Mouse (Mus musculus) forebrain, embryonic 16.5 days (tissue): ENCODE measurements at regions not wholly inside any gene's neighbourhood (a gene's known extent, or its start where the extent isn't known, plus 50 kb on each side); places are given as distances from the start of the nearest gene placed in this dataset.

Experiments used
- ATAC-seq: fragments of 200-750 bp; cut with Nextera tagmentation; 2 replicates; pipeline ENCODE4 v1.8.0; 2017; ENCODE audit warnings: mild to moderate bottlenecking, moderate library complexity
- H3K27ac ChIP-seq: fragments of 300-500 bp; sonication (generic); 2 replicates; pipeline ENCODE4 v1.5.1; 2014; ENCODE audit warnings: low read length, control low read depth
- H3K27me3 ChIP-seq: fragments of 300-500 bp; sonication (generic); replicated peaks from 2 replicates; pipeline ENCODE4 v1.6.1; 2014; ENCODE audit warnings: low read length; ENCODE audit not compliant: control insufficient read depth, insufficient read depth
- H3K36me3 ChIP-seq: fragments of 300-500 bp; sonication (generic); 2 replicates; pipeline ENCODE4 v1.6.1; 2014; ENCODE audit not compliant: control insufficient read depth, insufficient read depth
- H3K4me1 ChIP-seq: fragments of 300-500 bp; sonication (generic); replicated peaks from 2 replicates; pipeline ENCODE4 v1.6.1; 2014; ENCODE audit warnings: low read length; ENCODE audit not compliant: control insufficient read depth, insufficient read depth
- H3K4me2 ChIP-seq: fragments of 300-500 bp; sonication (generic); 2 replicates; pipeline ENCODE4 v1.6.1; 2014; ENCODE audit warnings: mild to moderate bottlenecking, low read length, control low read depth
- H3K4me3 ChIP-seq: fragments of 300-500 bp; sonication (generic); replicated peaks from 2 replicates; pipeline ENCODE4 v1.5.1; 2014; ENCODE audit warnings: mild to moderate bottlenecking, low read length, control low read depth
- H3K9ac ChIP-seq: fragments of 300-500 bp; sonication (generic); replicated peaks from 2 replicates; pipeline ENCODE4 v1.6.1; 2014; ENCODE audit warnings: low read depth, low read length, control low read depth
- H3K9me3 ChIP-seq: fragments of 300-500 bp; sonication (generic); 2 replicates; pipeline ENCODE4 v1.6.1; 2016; ENCODE audit warnings: low read length; ENCODE audit not compliant: control insufficient read depth
- WGBS: fragments of 180-500 bp; shearing (Covaris S2); extraction: QIAGEN DNeasy Blood & Tissue Kit; methylation state at CpG from one replicate; pipeline ENCODE4 v1.1.7; 2014; 5-methylcytosine and 5-hydroxymethylcytosine counted together

DNA sequence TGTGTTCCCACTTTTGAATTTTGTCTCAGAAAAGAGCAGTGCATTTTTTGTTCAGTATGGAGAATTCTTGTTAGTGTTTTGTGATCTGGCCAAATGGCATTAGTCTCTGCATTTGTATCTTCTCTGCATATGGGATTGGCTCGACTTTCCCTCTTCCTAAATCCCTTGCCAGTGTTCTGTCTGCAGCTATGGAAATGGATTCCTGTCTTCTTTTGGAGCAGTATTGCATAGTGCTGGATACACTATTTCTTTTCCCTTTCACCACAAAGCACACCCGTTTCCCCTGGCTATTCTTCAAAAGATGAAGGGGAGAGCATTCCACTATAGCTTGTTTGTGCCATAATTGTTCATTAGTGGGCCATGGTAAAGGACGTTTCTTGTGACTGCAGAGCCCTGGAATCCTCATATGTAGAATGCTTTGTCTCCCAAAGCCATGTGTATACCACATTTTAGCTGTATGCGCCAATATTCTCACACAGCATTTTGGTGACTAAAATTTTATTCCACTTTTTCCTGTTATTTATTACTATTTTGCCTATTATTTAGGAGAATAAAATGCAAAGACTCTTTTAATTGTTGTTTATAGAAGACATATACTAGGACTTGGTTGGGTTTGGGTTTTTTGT is 197.8 kb downstream of the Hs3st1 start:
- H3K4me3 ChIP-seq = no peak overlapping the region
- H3K9me3 ChIP-seq = no peaks in the 10 kb centered on the region
- H3K27ac ChIP-seq = peak overlapping the region; percentile 75
- peak; percentile 87 for ATAC-seq
- H3K9ac ChIP-seq = no peak overlapping the region
- H3K36me3 ChIP-seq = no peaks in the 10 kb centered on the region
- no peak overlapping the region for H3K4me2 ChIP-seq
- H3K27me3 ChIP-seq = no peaks in the 10 kb centered on the region
- no peaks in the 10 kb centered on the region; the same call in 1 of the 2 replicates for H3K4me1 ChIP-seq
- WGBS = 32% methylated on average over 4 of the region's 4 CpGs

DNA sequence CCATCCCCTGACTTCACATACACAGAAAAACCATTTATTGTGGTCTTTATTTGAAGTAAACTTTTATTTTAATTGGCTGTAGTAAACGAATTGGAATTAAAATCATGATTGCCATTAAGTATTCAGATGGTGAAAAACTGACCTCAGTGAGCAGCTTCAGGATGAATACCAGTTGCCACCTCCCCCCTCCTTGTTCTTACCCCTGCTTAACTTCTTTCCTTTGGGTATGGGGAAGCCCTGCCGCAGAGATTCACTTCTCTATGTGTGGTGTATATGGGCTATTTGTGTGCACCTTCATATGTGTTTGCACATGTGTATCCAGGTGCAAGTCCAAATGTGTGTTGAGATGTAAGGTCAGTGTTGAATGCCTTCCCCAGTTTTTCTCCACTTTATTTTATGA is 218.2 kb downstream of the Hs3st1 start:
- Histone ChIP-seq H3K36me3 (no peaks in the 10 kb centered on the region), H3K4me1 (no peaks in the 10 kb centered on the region), H3K4me3 (no peak overlapping the region), H3K27me3 (no peaks in the 10 kb centered on the region), H3K27ac (no peak overlapping the region), H3K4me2 (no peak overlapping the region), H3K9ac (no peak overlapping the region), H3K9me3 (no peaks in the 10 kb centered on the region)
- no peak for ATAC-seq
- 22% methylated on average over 2 of the region's 2 CpGs for WGBS

DNA sequence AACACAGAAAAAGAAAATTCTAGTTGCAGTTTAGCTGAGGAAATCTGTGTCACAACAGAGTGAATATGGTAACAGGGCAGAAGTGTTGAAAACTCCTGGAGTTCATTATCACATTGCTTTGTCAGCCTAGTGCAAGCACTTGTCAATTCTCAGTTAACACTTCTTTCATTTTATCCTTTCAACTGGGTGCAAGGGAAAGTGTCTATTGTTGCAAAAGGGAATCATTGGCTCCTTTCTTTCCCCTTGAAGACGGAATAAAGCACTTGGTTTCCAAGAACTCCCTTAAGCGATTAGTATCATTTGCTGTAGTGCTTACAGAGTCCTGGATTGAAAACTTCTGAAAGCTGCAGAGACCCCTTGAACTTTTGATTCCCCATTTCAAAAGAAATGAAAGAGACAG is 218.9 kb downstream of the Hs3st1 start:
- H3K4me2 ChIP-seq = no peak overlapping the region
- H3K9ac ChIP-seq = no peak overlapping the region
- 11% methylated on average over 2 of the region's 2 CpGs for WGBS
- no peak overlapping the region for H3K27ac ChIP-seq
- no peak overlapping the region for H3K4me3 ChIP-seq
- H3K9me3 ChIP-seq = no peaks in the 10 kb centered on the region
- no peaks in the 10 kb centered on the region for H3K4me1 ChIP-seq
- ATAC-seq = peak; percentile 67; the same call in 1 of the 2 replicates
- no peaks in the 10 kb centered on the region for H3K27me3 ChIP-seq
- H3K36me3 ChIP-seq = no peaks in the 10 kb centered on the region

DNA sequence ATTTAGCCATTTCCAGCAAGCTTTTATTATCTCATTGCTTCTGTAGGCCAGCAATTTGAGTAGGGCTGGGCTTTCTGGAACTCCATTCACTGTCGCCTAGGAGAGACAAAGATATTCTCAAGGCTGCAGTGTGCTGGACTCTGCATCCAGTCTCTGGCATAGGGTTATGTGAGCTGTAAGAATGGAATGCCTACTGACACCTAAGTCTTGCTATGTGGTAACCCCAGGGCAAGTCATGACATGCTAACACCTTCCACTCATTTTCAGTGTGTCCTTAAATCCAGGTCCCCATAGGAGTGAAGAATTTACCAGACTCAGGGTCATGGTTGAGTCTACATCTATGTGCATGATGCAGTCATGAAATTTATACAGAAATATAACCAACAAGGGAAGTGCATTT is 245.0 kb downstream of the Hs3st1 start:
- WGBS = 77% methylated on average over 1 of the region's 1 CpGs
- Histone ChIP-seq H3K4me3 (no peak overlapping the region), H3K27ac (no peak overlapping the region), H3K9me3 (no peaks in the 10 kb centered on the region), H3K27me3 (no peaks in the 10 kb centered on the region), H3K9ac (no peak overlapping the region), H3K4me2 (no peak overlapping the region), H3K4me1 (no peaks in the 10 kb centered on the region), H3K36me3 (no peaks in the 10 kb centered on the region)
- no peak for ATAC-seq

DNA sequence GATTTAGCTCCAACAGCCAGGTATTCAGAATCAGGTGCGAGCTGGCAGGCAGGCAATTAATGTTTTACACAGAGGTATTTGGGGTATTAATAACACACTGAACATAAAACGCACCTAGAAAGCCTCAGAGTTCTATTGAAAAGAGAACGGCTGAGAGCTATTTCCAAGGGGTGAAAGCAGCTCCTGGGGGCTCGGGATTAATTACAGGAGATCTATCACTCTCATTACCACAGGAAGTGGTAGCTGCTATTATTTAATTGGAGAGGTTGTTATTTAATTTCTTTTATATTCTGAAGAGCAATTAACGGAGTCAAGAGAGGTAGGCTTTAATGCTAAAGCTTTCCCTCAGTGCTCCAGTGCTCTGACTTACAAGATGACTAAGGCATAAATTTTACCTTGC is 272.5 kb downstream of the Hs3st1 start:
- H3K9me3 ChIP-seq = no peaks in the 10 kb centered on the region
- no peak overlapping the region for H3K9ac ChIP-seq
- no peak overlapping the region for H3K4me3 ChIP-seq
- no peaks in the 10 kb centered on the region for H3K4me1 ChIP-seq
- 16% methylated on average over 5 of the region's 5 CpGs for WGBS
- no peak overlapping the region for H3K4me2 ChIP-seq
- ATAC-seq = no peak
- H3K27me3 ChIP-seq = no peaks in the 10 kb centered on the region
- no peaks in the 10 kb centered on the region for H3K36me3 ChIP-seq
- H3K27ac ChIP-seq = no peak overlapping the region

DNA sequence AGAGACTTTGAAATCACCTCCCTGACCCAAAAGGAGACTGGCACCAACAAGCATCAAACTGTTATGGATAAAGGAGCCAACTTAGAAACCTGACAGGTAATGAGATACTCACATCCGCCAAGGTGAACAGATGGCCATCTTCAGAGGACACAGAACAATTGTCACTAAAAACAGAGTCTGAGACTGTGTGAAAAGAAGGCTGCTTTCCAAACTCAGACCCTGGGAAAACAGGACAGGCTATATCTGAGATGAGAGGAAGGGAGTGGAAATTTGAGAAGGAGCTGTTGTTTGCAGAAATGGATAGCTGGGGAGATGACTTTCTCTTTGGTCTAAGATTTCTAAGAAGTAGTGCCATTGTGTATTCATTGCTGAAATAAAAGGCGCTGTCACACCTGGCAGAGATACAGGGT is 297.2 kb downstream of the Hs3st1 start:
- no peak for ATAC-seq
- H3K4me3 ChIP-seq = no peak overlapping the region
- H3K36me3 ChIP-seq = no peaks in the 10 kb centered on the region
- H3K27ac ChIP-seq = no peak overlapping the region
- H3K4me2 ChIP-seq = no peak overlapping the region
- H3K27me3 ChIP-seq = no peaks in the 10 kb centered on the region
- no peaks in the 10 kb centered on the region for H3K4me1 ChIP-seq
- no peaks in the 10 kb centered on the region for H3K9me3 ChIP-seq
- no peak overlapping the region for H3K9ac ChIP-seq
- 64% methylated on average over 2 of the region's 2 CpGs for WGBS

DNA sequence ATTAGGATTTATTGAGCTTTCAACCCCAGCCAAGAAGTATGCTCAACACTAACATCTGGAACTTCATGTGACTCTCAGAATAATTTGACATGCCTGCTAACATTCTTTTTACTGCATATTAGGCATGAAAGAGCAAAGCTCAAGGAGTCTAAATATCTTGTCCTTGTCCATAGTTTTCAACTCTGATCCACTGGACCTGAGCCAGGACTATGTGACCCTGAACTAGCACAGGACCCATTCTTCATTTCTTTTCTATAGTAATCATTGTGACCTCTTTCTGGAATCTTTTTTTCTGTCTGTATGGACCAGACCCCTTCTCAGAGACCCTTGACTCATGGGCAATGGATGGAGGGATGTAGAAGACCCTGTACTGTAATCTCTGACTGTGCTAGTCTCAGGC is 301.6 kb downstream of the Hs3st1 start:
- Histone ChIP-seq H3K4me1 (no peaks in the 10 kb centered on the region), H3K36me3 (no peaks in the 10 kb centered on the region), H3K9me3 (no peaks in the 10 kb centered on the region), H3K27ac (no peak overlapping the region), H3K27me3 (no peaks in the 10 kb centered on the region), H3K4me2 (no peak overlapping the region), H3K4me3 (no peak overlapping the region), H3K9ac (no peak overlapping the region)
- no peak for ATAC-seq

DNA sequence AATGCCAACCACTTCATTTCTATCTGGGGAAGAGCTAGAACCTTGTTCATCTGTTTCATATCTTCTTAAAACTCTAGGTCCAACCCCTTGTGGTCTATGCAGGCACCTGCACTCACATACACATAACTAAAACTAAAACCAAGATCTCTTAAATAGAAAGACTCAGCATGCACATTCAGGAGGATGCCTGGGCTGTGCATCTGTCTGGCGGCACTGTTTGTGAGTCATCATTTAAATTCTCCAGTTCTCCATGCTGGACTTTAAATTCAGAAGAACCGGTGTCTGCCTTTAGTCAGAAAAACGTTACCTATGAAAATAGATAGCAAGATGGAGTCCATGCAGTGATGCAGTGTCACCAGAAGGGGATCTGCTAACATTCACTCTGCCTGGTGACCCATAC is 314.5 kb downstream of the Hs3st1 start:
- H3K27ac ChIP-seq = no peak overlapping the region
- H3K9ac ChIP-seq = no peak overlapping the region
- no peaks in the 10 kb centered on the region for H3K27me3 ChIP-seq
- H3K4me1 ChIP-seq = no peaks in the 10 kb centered on the region
- H3K36me3 ChIP-seq = no peaks in the 10 kb centered on the region
- 87% methylated on average over 3 of the region's 3 CpGs for WGBS
- H3K9me3 ChIP-seq = no peaks in the 10 kb centered on the region; the same call in 1 of the 2 replicates
- ATAC-seq = no peak
- no peak overlapping the region for H3K4me2 ChIP-seq
- H3K4me3 ChIP-seq = no peak overlapping the region

DNA sequence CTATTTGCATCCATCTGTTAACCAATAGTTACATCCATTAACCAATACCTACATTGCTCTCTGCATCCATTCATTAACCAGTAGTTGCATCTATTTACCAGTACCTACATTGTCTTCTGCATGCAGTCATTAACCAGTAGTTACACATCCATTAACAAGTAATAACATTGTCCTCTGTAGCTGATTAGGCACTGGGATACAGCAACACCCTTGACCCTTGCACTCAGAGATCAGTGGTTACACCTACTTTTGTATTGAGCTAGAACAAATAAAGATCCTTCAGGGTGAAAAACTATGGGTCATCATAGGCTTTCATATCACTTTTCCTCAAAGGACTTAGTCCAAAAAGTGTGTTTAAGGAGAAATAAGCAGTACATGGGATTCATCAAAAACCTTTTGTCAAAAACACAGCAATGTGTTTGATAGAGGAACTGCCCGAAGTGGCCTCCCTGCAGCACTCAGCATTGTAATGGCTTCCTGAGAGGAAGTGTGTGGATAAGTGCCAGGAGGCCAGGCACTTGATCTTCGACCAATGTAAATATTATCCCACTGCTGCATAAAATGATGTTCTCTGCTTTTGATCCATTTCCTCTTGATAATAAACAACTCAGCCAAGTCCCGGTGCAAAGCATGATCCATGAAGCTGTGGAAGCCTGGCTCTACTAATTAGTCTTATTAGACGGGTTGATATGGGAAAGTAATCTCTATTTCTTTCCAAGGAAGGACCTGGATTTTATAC is 317.6 kb downstream of the Hs3st1 start:
- 68% methylated on average over 4 of the region's 4 CpGs for WGBS
- Histone ChIP-seq H3K4me3 (no peak overlapping the region), H3K27ac (no peak overlapping the region), H3K27me3 (no peaks in the 10 kb centered on the region), H3K4me2 (no peak overlapping the region), H3K9ac (no peak overlapping the region), H3K36me3 (no peaks in the 10 kb centered on the region), H3K4me1 (no peaks in the 10 kb centered on the region), H3K9me3 (no peaks in the 10 kb centered on the region; the same call in 1 of the 2 replicates)
- no peak for ATAC-seq
